Mouse (Mus musculus) kidney, embryonic 15.5 days (tissue): Measurements from ENCODE around the gene Gm20716. TPM values are rescaled to one million over a fixed set of nuclear protein-coding genes. Genes with fewer than 3 reads are reported as not detected.

Experiments used
- microRNA-seq: library from miRNA; unstranded; fragments of <30 nt; microRNA quantifications from one replicate; pipeline ENCODE4, GENCODE M21; 2016
- polyA plus RNA-seq: library from polyadenylated mRNA; unstranded; fragments of >200 nt; fragmentation: Nextera tagmentation; extraction: Ambion mirVana; gene quantifications from 2 replicates; pipeline ENCODE4 v1.2.1, GENCODE M21; 2015

Gene Gm20716
- polyA plus RNA-seq, 1 experiment from 2014 or later: 19.3 TPM

Small RNA genes lying within 50 kb of the gene (microRNA-seq; reads per million reads assigned to microRNA genes)
- gene Gm24561: not detected

Other genes starting within 250 kb of the Gm20716 start
- 1.6 and 1.9 TPM in 2 replicates for gene Ripor3, start 219.7 kb downstream of the Gm20716 start, polyA plus RNA-seq
- gene Pard6b, start 149.4 kb downstream of the Gm20716 start, polyA plus RNA-seq: 19.0 and 20.4 TPM in 2 replicates
- gene Adnp, start 23.3 kb downstream of the Gm20716 start, polyA plus RNA-seq: 1.5 and 4.1 TPM in 2 replicates
- 85.6 and 107 TPM in 2 replicates for gene Dpm1, start 227 bp upstream of the Gm20716 start, polyA plus RNA-seq
- 6.3 and 6.9 TPM in 2 replicates for gene Mocs3, start 258 bp upstream of the Gm20716 start, polyA plus RNA-seq
- gene Kcng1, start 51.4 kb upstream of the Gm20716 start, polyA plus RNA-seq: 0.99 and 3.1 TPM in 2 replicates